Mouse (Mus musculus): ENCODE data around the gene Sytl3. TPM values are rescaled to one million over a fixed set of nuclear protein-coding genes. Genes with fewer than 3 reads are reported as not detected.
"Not testable (repeated sequence)": the region's sequence is repeated elsewhere in the genome, so short reads cannot be mapped to it uniquely, and the experiment has no call there.

Sytl3 gene
- total and polyA plus RNA-seq, 3 experiments: 27.6 to 73.2 (median 59.3) TPM

DNA sequence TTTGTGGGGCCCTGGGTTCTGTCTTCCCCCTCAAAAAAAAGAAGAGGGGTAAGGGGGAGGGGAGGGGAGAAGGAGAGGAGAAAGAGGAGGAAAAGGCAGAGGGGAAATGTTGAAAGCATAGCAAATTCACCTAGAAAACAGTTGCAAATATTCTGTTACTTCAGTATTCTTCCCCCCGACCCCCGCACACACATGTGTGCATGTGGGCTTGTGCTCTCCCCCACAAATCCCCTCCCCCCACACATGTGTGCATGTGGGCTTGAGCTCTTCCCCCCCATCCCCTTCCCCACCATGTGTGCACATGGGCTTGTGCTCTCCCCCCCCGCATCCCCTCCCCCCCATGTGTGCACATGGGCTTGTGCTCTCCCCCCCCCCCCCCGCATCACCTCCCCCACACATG is 30.5 kb downstream of the Sytl3 start:
- H3K4me2 ChIP-seq (ENCODE audit: insufficient read depth, low read depth, poor library complexity, severe bottlenecking); in situ Hi-C loops (cut with MboI; ENCODE audit: low pct_ligation_motif_present, low pct_unique_long_range_greater_than_20kb, low sequenced_read_pairs): not testable (repeated sequence)

DNA sequence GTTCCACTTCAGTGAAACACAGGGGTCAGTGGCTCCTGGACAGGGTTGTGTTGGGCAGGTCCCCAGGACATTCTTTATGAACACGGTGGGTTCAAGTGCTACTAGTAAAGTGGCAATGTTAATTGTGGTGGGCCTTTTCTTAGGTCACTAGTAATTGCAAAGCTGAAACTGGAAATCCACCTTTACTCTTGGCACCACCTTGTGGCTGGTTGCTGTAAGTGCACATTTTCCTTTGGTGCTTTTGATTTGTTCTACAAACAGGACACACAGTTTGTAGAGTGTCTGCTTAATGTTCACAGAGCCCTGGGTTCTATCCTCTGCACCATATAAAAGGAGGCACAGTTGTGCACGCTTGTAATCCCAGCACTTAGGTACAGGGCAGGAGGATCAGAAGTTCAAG is 32.7 kb downstream of the Sytl3 start:
- H3K4me2 ChIP-seq (ENCODE audit: insufficient read depth, low read depth, poor library complexity, severe bottlenecking); H3K4me3 ChIP-seq (replicated peaks in 1 of 3; ENCODE audit: low read depth in 2 of 3, low read length in 2 of 3, poor library complexity in 1 of 3); H3K27ac ChIP-seq (ENCODE audit: insufficient read depth, low read depth); in situ Hi-C loops (cut with MboI; ENCODE audit: low pct_ligation_motif_present, low pct_unique_long_range_greater_than_20kb, low sequenced_read_pairs); dilution Hi-C loops (cut with MboI; ENCODE audit: extremely low pct_ligation_motif_present, extremely low pct_unique_long_range_greater_than_20kb, low sequenced_read_pairs); H3K9ac ChIP-seq (ENCODE audit: insufficient read depth, low read depth); H3K9me3 ChIP-seq (replicated peaks; ENCODE audit: low read length); H3K36me3 ChIP-seq (replicated peaks in 1 of 2; ENCODE audit: control insufficient read depth in 1 of 2, insufficient read depth in 1 of 2, low read length in 1 of 2); H3K4me1 ChIP-seq (ENCODE audit: control insufficient read depth in 1 of 2, insufficient read depth in 2 of 2); H3K79me2 ChIP-seq (replicated peaks; ENCODE audit: control insufficient read depth, extremely low read depth, insufficient read depth, poor library complexity, severe bottlenecking); H3K27me3 ChIP-seq (replicated peaks): not testable (repeated sequence)
- TF ChIP-seq RAD21 (IDR thresholded peaks at IDR 0.05; ENCODE audit: low read depth, low read length) (peak; percentile 62), CTCF (conservative IDR thresholded peaks at IDR 0.05 in 1 of 2, IDR thresholded peaks at IDR 0.05 in 1 of 2; ENCODE audit: low read depth in 2 of 2, low read length in 2 of 2) (peak; percentile 63 to 66), SMC3 (IDR thresholded peaks at IDR 0.05; ENCODE audit: low read depth, low read length) (peak; percentile 67)
- peak; percentile 45 for DNase-seq (ENCODE audit: extremely low read depth)

More for the DNA sequence above, 30.5 kb downstream of the Sytl3 start:
- H3K9ac ChIP-seq (ENCODE audit: insufficient read depth, low read depth); H3K9me3 ChIP-seq (replicated peaks; ENCODE audit: low read length); H3K79me2 ChIP-seq (replicated peaks; ENCODE audit: control insufficient read depth, extremely low read depth, insufficient read depth, poor library complexity, severe bottlenecking); dilution Hi-C loops (cut with MboI; ENCODE audit: extremely low pct_ligation_motif_present, extremely low pct_unique_long_range_greater_than_20kb, low sequenced_read_pairs); H3K27me3 ChIP-seq (replicated peaks); H3K27ac ChIP-seq (ENCODE audit: insufficient read depth, low read depth); H3K36me3 ChIP-seq (replicated peaks in 1 of 2; ENCODE audit: control insufficient read depth in 1 of 2, insufficient read depth in 1 of 2, low read length in 1 of 2); H3K4me1 ChIP-seq (ENCODE audit: control insufficient read depth in 1 of 2, insufficient read depth in 2 of 2); H3K4me3 ChIP-seq (replicated peaks in 1 of 3; ENCODE audit: low read depth in 2 of 3, low read length in 2 of 3, poor library complexity in 1 of 3); DNase-seq (ENCODE audit: extremely low read depth): not testable (repeated sequence)

DNA sequence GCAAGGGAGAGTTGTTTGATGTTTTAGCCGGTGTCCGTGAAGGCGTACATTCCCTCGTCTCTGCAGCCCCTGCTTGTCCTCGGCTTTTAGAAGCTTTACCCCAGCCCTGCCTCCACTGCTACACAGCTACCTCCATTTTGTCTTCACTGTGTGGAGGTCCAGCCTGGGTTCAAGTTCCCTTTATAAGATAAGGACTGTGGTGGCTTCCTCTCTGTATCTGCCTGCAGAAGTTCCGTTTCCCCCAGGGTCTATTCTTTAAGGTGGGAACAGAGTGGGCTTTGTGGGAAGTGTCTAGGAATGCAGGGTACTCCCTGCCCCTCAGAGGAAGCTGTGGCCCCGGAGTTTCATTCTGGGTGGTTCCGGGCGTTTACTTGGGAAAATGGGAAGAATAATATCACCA is 36.8 kb downstream of the Sytl3 start:
- H3K9ac ChIP-seq (ENCODE audit: insufficient read depth, low read depth); in situ Hi-C loops (cut with MboI; ENCODE audit: low pct_ligation_motif_present, low pct_unique_long_range_greater_than_20kb, low sequenced_read_pairs); H3K27me3 ChIP-seq (replicated peaks); H3K4me2 ChIP-seq (ENCODE audit: insufficient read depth, low read depth, poor library complexity, severe bottlenecking); dilution Hi-C loops (cut with MboI; ENCODE audit: extremely low pct_ligation_motif_present, extremely low pct_unique_long_range_greater_than_20kb, low sequenced_read_pairs); H3K9me3 ChIP-seq (replicated peaks; ENCODE audit: low read length); DNase-seq (ENCODE audit: extremely low read depth); H3K27ac ChIP-seq (ENCODE audit: insufficient read depth, low read depth); H3K4me1 ChIP-seq (ENCODE audit: control insufficient read depth in 1 of 2, insufficient read depth in 2 of 2); H3K79me2 ChIP-seq (replicated peaks; ENCODE audit: control insufficient read depth, extremely low read depth, insufficient read depth, poor library complexity, severe bottlenecking); H3K4me3 ChIP-seq (replicated peaks in 1 of 3; ENCODE audit: low read depth in 2 of 3, low read length in 2 of 3, poor library complexity in 1 of 3): not testable (repeated sequence)
- peaks cover 3 to 16% of the 10 kb centered on the region in 2 experiments for H3K36me3 ChIP-seq (replicated peaks in 1 of 2; ENCODE audit: control insufficient read depth in 1 of 2, insufficient read depth in 1 of 2, low read length in 1 of 2)

DNA sequence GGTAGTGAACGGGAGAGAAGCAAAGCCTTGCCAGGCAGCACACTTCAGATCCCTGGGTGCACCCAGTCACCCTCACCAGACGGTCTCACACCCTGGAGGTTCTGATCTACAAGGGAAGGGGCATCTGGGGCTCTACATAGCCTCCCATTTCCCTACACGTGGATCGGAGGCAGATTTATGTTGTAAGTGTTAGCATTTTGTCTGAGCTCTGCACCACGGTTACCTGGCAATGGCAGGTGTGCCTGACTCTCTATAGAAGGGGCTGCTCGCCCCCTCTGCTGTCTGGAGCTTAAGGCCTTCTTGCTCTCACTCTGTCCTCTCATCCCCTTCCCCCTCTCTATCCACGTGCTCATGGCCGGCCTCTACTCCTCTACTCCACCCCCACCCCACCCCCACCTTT is 37.6 kb downstream of the Sytl3 start:
- dilution Hi-C loops (cut with MboI; ENCODE audit: extremely low pct_ligation_motif_present, extremely low pct_unique_long_range_greater_than_20kb, low sequenced_read_pairs); DNase-seq (ENCODE audit: extremely low read depth); H3K9ac ChIP-seq (ENCODE audit: insufficient read depth, low read depth); H3K27me3 ChIP-seq (replicated peaks); H3K9me3 ChIP-seq (replicated peaks; ENCODE audit: low read length); H3K27ac ChIP-seq (ENCODE audit: insufficient read depth, low read depth); H3K4me3 ChIP-seq (replicated peaks in 1 of 3; ENCODE audit: low read depth in 2 of 3, low read length in 2 of 3, poor library complexity in 1 of 3); H3K79me2 ChIP-seq (replicated peaks; ENCODE audit: control insufficient read depth, extremely low read depth, insufficient read depth, poor library complexity, severe bottlenecking); H3K4me2 ChIP-seq (ENCODE audit: insufficient read depth, low read depth, poor library complexity, severe bottlenecking); in situ Hi-C loops (cut with MboI; ENCODE audit: low pct_ligation_motif_present, low pct_unique_long_range_greater_than_20kb, low sequenced_read_pairs); H3K4me1 ChIP-seq (ENCODE audit: control insufficient read depth in 1 of 2, insufficient read depth in 2 of 2): not testable (repeated sequence)
- H3K36me3 ChIP-seq (replicated peaks in 1 of 2; ENCODE audit: control insufficient read depth in 1 of 2, insufficient read depth in 1 of 2, low read length in 1 of 2): peaks cover 3 to 17% of the 10 kb centered on the region in 2 experiments

Measured in CH12.LX (cell line).